Mouse (Mus musculus): ENCODE data around the gene Rsl1d1. TPM values are rescaled to one million over a fixed set of nuclear protein-coding genes. Genes with fewer than 3 reads are reported as not detected.

The Rsl1d1 gene
- total RNA-seq (2021), result 71.5 and 79.2 TPM in 2 replicates
- long read RNA-seq, transcript Rsl1d1-201 (9 exons, 1,945 nt), result major isoform, 67 of 73 reads
- long read RNA-seq, partial matches to known transcripts, result 2 of 73 reads
- long read RNA-seq, other reads (novel, unspliced or antisense), result 4 of 73 reads

DNA sequence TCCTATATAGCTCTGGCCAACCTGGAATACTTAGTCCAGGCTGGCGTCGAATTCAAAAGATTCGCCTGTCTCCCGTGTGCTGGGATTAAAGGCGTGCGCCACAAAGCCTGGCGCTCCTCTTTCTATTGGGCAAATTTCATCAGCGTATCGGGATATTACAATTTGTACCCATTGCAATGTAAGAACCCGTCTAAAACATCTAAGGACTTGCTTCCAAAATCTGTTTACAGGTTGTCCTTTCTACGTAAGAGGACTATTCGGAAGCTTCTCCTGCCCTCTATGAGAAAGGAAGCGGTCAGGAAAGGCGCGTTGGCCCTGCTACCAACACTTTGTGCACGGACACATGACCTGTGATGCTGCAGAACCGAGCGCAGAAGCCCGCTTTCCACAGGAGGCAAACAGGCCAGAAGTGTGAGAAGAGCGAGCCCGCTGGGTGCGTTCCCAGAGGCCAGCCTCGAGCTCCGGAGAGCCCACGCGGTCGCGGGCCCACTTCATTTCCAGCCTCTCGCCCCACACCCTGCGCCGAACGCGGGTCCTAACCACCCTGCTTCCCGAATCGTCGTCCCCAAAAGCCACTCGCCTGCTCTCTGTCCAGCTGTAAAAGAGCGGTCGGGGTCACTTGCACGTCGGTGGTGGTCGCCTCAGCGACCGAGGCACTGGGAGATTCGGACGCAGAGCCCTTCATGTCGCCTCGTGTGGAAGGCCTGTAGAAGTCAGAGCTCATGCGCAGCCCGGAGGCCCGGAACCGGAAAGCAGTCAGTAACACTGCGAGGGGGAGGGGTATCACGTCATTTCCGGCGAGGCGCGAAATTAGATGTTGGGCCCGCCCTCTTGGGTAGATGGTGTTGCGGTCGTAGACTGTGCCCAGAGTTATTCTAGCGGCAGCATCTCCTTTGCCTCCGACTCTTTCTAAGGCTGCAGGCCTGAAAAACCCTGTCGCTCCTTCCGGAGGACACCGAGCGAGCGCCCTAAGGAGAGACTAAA lies at the start of gene Rsl1d1:
Rsl1d1 (minus strand) TSS at position 761 of the 984 bp plus-strand sequence.
- peak; percentile 91 for DNase-seq

DNA sequence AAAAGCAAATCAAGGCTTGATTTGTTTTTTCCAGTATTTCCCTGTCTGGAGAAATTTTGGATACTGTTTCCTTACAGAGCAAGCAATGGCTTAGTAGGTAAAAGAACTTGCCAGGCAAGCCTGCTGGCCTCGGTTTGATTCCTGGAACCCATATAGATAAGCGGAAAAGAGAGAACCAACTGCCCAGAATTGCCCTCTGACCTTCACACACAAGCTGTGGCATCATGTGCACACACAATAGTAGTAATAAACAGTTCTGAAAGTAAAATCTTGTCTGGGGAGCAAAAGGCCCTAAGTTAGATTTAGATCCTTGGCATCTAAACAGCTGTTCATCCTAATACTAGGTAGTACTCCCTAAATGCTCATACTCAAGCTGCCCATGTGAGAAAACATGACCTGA lies 44.7 kb upstream of the Rsl1d1 start:
- no peak for DNase-seq

DNA sequence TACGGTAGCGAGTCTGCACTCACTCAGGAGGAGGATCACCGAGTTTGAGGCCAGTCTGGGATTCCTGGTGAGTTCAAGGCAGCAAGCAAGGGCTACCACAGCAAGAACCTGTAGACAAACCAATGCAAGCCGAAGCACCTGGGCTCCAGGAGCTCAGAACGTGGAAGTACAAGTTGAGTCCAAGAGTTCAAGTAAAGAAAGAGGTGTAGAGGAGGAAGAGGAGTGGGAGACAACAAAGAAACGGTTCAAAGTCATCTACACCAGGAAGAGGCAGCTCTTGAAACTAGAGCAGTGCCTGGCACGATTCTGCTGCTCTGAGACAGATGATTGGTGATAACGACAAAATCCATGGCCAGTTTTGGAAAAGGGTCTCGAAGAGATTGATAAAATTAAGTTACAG lies 42.6 kb upstream of the Rsl1d1 start:
- DNase-seq, result no peak

DNA sequence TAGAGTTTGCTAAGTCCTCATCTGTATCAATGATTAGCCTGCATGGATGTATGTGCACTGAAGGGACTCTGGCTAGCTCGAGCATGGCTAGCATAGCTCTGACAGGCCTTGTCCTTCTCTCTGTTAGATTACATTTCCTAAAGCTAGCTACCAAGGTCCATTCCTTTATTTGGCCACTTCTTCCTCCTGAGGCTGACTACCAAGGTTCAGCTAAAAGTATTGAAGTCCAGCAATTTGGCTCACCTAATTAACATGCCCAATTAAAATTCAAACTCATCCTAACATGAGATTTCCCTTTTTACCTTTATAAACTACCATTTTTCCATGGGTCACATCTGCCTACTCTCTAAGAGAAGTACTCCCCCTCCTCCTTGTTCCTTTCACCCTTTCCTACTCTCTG lies 39.3 kb upstream of the Rsl1d1 start:
- no peak for DNase-seq

DNA sequence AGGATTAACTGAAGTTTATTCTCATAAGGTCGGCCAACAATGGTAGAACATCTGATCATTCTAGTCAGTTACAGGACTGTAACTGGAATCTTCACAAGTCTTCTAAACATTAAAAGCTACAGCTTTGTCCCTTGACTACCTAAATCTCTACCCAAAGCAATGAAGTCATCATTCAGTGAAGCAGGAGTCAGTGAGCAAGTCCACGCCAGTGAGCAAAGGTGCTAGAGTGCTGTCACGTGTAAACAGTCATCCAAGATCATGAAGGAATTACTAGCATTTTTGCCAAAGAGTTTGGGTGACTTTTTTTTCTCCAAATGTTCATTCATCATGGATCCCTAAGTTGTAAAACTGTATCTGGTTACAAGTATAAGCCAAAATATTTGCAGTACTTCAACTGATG lies 14.7 kb upstream of the Rsl1d1 start:
- no peak for DNase-seq

DNA sequence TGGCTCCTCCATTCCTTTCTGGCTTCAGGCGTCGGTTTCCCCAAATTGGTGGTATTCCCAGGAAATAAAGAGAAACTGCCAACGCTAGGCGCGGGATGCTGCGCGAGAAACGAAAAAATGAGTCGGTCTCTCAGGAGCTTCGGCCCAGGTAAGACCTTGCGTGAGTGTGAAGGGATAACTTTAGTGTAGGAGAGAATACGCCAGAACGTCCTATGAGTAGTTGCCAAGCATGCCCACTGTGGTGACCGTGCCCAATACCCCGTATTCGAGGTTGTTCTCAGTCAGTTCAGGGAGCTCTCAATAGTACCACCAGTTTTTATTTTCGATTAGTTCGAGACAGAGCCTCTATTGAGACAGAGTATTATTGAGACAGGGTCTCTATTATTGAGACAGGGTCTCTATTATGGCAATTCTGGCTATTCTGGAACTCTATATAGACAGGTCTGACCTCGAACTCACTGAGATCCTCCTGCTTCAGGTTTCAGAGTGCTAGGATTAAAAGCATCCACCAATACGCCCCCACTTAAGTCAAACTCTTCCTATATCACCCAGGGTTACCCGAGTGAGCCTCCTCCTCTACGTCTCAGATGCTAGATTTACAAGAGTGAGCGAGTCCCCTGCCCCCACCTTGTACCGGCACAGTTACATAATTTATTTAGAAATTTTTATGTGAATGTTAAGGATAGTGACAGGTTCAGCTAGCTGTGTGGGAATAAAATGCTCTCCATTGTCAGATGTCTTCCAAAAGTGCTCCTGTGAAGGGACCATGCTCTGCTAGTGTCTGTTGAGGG lies 664 bp upstream of the Rsl1d1 start:
- no peak for DNase-seq

DNA sequence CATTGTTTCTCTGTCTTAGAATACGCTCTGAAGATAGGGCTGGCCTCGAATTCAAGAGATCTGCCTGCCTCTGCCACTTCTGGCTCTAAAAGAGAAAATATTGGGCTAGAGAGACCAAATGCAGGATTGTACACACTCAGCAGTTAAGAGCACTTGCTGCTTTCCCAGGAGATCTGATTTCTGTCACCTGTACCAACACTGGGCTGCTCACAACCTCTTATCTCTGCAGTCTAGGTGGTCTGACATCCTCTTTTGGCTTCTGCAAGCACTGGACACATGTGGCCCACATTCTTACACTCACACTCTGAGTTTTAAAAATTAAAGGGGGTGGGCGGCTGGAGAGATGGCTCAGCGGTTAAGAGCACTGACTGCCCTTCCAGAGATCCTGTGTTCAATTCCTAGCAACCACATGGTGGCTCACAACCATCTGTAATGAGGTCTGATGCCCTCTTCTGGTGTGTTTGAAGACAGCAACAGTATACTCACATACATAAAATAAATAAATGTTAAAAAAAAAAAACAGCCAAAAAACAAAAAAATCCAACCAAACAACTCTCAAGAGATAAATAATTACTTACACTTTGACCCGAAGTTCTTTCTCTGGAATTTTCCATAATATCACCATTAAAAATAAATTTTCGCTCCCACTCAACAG lies 1.3 kb downstream of the Rsl1d1 start:
- no peak for DNase-seq

DNA sequence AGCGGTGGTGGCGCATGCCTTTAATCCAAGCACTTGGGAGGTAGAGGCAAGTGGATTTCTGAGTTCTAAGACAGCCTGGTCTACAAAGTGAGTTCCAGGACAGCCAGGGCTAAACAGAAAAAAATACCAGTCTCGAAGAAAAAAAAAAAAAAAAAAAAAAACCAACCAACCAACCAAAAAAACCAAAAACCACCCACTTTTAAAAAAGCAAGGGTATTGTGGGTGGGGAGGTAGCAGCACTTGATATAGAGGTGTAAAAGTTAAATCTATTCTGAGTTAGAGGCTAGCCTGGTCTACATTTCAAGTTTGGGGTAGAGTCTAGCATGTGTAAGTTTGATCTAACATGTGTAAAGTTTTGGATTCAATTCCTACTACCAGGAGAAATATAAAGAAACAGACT lies 2.9 kb downstream of the Rsl1d1 start:
- DNase-seq, result no peak

DNA sequence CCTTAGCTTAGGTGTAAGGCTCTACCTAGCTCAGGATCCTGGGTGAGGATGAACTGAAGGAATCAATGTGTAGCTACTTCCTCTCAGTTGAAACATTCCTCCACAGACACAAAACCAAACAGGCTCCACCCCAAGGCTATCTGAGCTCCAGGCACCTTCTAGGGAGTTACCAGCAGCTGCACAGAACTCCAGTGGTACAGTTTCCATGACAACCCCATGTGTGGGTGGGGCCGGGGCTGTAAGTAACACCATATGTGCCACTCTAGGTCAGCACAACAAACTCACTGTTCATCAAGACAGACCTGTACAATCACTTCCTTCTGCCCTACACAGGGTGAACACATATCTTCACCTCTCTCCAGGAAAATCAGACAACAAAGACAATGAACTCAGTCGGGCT lies 4.7 kb downstream of the Rsl1d1 start:
- DNase-seq, result no peak

DNA sequence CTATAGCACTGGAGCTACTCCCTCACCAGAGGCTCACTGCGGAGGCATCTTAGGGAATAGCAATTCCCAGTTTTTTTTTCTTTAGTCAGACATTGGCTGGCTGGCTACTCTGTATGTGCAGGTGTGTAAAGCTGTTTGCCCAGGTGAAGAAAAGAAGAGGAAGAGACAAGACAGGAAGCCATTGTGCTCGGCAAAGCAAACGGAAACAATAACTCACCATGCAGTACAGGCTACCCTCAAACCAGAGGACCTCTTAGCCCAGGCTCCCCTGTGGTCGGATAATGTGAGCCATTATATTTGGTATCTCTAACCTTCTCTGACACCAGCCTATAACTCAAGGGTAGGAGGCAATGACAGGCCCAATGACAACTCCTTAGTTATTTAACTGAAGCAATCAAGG lies 6.1 kb downstream of the Rsl1d1 start:
- DNase-seq, result no peak

DNA sequence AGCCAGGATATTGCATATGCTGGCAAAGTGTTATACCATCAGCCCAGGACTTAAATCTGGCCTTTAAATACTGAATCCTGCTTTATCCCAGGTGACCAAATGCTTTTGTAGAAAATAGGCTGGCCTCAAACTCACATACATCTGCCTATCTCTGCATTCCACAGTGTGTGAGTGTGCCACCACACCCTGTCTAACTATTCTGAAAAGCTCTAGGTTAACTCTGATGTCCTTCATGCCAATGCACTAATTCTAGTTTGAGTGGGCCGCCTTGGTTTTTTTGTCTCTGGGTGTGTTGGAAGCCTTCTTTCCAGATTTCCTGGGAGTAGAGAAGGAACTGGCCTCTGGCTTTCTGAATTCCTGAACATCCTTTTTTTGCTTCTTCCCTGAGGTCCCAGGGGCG lies 9.9 kb downstream of the Rsl1d1 start:
- DNase-seq, result no peak

DNA sequence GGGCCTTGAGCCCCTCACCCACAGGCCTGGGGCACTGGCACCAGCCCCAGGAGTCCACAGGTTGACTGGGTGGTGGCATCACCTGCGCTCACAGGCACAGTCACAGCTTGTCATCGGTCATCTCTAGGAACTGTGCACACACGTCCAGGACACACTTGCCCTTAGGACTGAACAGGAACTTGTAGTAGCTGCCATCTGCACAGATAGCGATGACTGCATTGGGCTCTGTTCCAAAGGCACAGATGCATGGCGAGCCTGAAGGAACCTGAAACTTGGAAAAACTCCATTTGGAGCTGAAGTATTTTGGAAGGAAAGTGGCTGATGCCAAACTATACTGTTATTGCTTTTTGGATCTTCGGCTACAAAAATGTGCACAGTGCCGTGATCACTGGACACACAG lies 13.0 kb downstream of the Rsl1d1 start:
- no peak for DNase-seq

DNA sequence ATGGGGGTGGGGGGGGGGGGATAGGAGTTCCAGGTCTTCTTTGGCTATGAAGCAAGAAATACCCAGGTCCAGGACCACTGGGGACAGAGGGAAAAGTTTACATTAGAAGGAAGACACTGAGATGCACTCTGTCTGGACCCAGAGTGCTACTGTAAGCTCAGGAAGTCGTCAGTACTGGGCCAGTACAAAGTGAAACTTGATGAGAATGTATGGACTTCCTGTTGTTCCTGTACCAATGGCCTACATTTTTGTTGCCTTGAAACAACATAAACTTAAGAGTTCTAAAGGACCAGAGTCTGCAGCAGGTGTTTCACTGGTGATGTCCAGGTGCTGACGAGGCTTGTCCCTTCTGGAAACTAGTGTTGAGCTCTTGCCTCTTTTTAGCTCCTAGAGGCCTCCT lies 25.7 kb downstream of the Rsl1d1 start:
- no peak for DNase-seq

DNA sequence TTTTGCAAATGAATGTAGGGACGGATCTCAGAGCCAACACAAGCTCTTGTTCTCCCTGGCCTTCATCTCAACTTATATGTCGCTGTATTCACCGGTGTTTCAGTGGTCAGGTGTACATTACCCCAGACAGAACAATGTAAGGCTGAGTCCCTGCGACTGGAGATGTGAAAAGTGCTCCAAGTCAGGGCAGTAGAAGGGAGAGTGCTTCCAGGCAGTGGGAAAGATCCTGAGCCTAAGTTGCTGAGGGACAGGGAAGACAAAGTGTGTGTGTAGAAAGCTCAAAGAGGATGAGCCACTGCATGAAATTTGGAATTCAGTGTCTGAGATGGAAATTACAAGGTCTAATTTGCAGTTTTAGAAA lies 26.3 kb downstream of the Rsl1d1 start:
- no peak for DNase-seq

DNA sequence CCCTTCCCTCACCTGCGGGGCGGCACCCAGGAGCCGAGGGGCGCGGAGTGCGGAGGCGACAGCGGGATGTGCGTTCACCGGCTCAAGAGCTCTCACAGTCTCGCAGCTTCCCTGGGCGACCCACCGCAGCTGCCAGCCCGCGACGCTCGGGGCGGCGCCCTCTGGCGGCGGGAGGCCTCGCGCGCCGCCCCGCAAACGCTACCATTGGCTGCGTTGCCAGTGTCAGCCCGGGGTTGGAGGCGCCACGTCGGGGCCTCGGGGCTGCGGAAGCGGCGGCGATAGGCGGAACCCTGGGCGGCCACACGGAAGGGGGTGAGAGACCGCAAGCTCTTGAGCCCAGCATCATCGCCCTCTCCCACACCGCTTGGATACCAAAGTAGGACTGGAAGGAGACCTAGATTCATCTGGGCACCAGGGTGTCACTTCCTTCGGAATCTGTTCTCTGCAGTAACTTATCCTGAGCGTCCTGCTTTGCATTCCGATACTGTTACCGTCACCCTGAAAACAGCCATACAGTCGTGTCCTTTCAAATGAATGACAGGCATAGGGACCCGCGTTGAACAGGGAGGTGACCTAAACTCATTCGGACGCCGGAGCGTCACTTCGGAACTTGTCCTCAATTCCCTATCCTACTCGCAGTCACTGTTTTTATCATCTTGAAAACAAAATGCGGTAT lies 26.8 kb downstream of the Rsl1d1 start, which contains the start of gene Zc3h7a:
Zc3h7a (minus strand) TSS at position 186 of the 676 bp plus-strand sequence.
- DNase-seq, result peak; percentile 93

DNA sequence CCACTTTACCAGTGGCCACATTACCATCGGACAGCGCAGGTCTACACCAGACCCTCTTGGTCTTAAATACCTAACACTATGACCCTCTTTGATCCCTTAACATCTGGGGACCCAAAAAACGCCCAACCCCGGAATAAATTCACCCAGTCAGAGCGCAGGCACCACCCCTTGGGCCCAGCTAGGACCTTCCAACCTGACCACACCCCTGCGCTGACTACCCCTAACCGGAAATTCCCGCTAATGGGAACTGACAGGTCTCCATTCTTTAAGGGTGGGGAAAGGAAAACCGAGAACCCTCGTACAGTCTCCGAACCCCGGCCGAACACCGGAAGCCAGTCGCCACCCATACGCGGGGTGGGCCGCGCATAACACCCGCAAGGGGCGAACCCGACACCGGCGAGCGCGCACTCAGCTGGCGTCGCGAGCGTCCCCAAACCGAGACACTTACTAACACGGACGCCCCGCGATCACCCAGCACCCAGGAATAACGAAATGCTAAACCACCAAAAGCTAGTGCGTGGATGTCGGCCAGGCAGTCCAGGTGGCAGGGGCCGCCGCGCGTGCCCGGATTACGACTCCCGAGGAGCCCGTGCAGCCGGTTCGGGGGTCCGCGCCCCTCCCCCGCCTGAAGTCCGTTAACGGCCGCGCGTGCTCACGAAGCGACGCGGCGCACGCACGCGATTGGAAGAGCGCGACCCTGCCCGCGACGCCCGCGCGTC lies 27.5 kb downstream of the Rsl1d1 start:
- peak; percentile 64 for DNase-seq

DNA sequence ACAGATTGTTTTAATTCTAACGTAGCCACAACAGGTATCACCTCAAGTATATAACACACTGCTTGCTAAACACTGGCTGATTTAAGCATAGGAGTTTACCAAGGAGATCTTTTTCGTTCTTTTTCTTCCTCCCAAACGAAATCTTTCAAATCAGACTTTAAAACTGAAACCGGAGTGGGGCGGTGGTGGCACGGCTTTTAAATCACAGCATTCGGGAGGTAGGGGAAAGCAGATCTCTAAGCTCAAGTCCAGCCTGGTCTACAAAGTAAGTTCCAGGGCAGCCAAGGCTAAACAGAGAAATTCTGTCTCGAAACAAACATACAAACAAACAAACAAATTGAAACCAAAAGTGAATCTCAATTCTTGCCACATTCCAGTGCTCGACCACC lies 28.0 kb downstream of the Rsl1d1 start:
- no peak for DNase-seq

DNA sequence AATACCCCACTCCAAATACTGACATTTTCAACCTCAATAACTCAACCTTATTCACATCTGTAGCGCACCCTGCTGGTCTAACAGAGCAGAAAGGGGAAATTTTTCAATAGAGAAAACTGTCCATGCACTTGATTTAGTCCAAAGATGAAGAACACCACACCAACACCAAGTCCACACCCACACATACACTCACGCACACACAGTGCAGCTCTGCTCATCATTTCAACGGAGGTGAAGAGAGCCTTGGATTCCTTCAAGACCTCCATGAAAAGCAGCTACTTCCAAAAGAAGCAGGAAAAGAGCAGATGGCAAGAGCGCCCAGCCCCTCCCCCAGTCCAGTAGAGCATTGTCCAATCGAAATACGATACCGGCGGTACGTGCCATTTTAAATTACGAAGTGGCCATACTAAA lies 28.5 kb downstream of the Rsl1d1 start:
- DNase-seq, result peak; percentile 43

DNA sequence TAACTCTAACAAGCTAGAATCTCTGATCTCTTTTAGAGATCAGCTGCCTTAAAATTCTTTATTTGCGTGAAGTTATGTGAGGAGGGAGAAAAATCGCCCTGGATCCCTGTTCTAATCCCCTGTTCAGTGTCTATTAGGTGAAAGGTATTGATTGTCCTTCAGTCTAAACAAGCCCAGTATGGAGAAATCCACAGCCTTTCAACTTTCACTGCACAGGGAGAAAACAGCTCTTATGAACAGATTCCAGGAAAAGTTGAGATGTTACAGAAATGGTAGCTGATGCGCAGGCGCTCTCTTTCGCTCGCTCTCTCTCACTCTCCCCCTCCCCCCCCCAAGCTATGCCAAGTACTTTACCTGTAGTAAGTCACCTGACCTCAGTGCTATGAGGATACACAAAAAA lies 31.5 kb downstream of the Rsl1d1 start:
- no peak for DNase-seq

DNA sequence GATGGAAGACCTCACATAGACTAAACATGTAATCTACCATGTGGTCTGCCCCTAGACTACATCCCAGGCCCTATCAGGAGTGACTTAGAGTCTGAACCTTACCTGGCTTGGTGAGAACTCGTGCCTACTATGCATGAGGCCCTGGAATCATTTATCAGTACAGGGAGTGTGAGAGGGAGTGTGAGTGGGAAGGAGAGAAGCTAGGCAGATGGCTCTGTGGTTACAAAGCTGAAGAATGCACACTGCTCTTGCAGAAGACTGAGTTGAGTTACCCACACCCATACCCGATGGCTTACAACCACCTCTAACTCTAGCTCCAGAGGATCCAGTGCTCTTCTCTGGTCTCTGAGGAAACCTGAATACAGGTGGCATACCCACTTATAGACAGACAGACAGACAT lies 36.7 kb downstream of the Rsl1d1 start:
- no peak for DNase-seq

DNA sequence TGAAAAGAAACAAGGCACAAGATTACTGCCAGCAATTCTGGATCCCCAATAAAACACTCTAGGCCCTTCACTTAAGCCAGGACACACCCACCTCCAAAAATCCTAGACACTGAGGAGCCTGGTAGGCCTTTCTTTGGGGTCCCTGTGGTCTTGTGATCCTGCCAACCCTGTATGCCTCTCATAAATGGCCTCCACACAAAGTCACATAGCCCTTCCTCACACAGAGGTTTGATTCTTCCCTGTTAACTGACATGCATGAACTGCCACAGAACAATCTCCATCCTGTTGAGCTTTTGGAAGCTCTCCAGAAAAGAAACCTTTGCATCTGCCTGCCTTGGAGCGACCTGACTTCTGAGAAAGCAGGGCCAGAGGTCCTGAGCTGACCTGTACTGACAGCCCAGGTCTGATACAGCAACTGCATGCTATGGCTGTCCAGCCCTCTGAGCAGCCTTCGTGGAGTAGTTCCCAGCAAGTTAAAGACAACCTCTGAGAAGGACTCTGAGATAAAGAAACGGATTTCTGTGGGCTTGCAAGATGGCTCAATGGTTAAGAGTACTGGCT lies 38.4 kb downstream of the Rsl1d1 start:
- DNase-seq, result no peak

Data from adrenal gland, postnatal 25 days (tissue).